Mouse (Mus musculus) liver, embryonic 16.5 days (tissue): ENCODE results near the gene F2rl3. TPM values are rescaled to one million over a fixed set of nuclear protein-coding genes. Genes with fewer than 3 reads are reported as not detected.

Experiments used
- ATAC-seq: fragments of 200-750 bp; cut with Nextera tagmentation; 2 replicates; pipeline ENCODE4 v1.8.0; 2017; ENCODE audit warnings: low read depth, mild to moderate bottlenecking, moderate number of reproducible peaks, moderate library complexity
- H3K27ac ChIP-seq: fragments of 300-500 bp; sonication (generic); 2 replicates; pipeline ENCODE4 v1.5.1; 2014; ENCODE audit warnings: mild to moderate bottlenecking, low read length
- H3K27me3 ChIP-seq: fragments of 300-500 bp; sonication (generic); 2 replicates; pipeline ENCODE4 v1.6.1; 2014; ENCODE audit warnings: low read depth, low read length, mixed read lengths; ENCODE audit not compliant: control insufficient read depth, insufficient read depth
- H3K36me3 ChIP-seq: fragments of 300-500 bp; sonication (generic); 2 replicates; pipeline ENCODE4 v1.6.1; 2014; ENCODE audit warnings: mild to moderate bottlenecking; ENCODE audit not compliant: control insufficient read depth, insufficient read depth
- H3K4me1 ChIP-seq: fragments of 300-500 bp; sonication (generic); 2 replicates; pipeline ENCODE4 v1.6.1; 2014; ENCODE audit warnings: low read depth, low read length, mixed read lengths; ENCODE audit not compliant: control insufficient read depth
- H3K4me2 ChIP-seq: fragments of 300-500 bp; sonication (generic); 2 replicates; pipeline ENCODE4 v1.6.1; 2014; ENCODE audit warnings: low read depth, low read length, mixed read lengths
- H3K4me3 ChIP-seq: fragments of 300-500 bp; sonication (generic); 2 replicates; pipeline ENCODE4 v1.5.1; 2014; ENCODE audit warnings: low read depth, mild to moderate bottlenecking, low read length
- H3K9ac ChIP-seq: fragments of 300-500 bp; sonication (generic); 2 replicates; pipeline ENCODE4 v1.6.1; 2014; ENCODE audit warnings: low read depth, low read length
- H3K9me3 ChIP-seq: fragments of 300-500 bp; sonication (generic); replicated peaks from 2 replicates; pipeline ENCODE4 v1.6.1; 2016; ENCODE audit warnings: low read length; ENCODE audit not compliant: control insufficient read depth
- WGBS: fragments of 180-500 bp; shearing (Covaris S2); extraction: QIAGEN DNeasy Blood & Tissue Kit; methylation state at CpG from one replicate; pipeline ENCODE4 v1.1.7; 2014; ENCODE audit not compliant: insufficient replicate concordance; 5-methylcytosine and 5-hydroxymethylcytosine counted together
- polyA plus RNA-seq: library from polyadenylated mRNA; unstranded; fragments of >200 nt; fragmentation: Nextera tagmentation; extraction: Ambion mirVana; gene quantifications from 2 replicates; pipeline ENCODE4 v1.2.1, GENCODE M21; 2015

Gene F2rl3
- polyA plus RNA-seq, 1 experiment from 2014 or later, result 2.6 TPM

DNA sequence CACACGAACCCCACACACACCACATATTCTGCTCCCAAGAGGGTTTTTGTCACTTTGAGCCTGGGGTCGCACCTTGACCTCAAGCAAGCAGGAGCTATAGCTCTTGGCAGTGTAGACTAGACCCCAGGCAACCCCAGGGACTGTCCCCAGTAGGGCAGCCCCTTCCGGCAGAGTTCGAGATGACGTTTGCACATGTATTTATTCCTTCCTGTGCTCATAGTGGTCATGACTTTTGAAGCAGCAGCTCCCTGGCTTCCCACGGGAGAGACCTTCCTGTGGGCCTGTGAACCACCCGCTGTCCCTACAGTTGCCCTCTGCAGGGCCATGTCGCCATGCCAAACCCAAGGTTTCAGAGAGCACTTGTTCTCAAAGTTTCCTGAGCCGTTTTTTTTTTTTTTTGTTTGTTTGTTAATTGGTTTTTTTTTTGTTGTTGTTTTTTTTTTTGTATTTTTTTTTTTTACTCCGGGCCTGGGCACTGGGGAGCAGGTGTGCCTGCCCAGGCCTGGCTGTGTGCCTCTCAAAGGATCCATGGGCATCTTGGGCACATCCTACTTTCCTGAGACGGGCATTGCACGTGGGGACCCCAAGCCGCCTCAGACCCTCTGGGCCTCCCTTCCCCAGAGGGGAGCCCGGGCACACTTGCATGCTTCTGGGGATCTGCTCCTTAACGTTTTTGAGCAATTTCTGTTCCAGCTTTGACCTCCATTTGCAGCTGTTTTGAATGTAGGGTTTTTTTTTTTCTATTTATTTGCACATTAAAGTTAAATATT lies 4.1 kb upstream of the F2rl3 start:
- no peak overlapping the region for H3K27ac ChIP-seq
- H3K9me3 ChIP-seq, result no peaks in the 10 kb centered on the region
- H3K27me3 ChIP-seq, result no peaks in the 10 kb centered on the region
- H3K36me3 ChIP-seq, result peaks cover 10% of the 10 kb centered on the region
- 71% methylated on average over 15 of the region's 15 CpGs for WGBS
- H3K4me1 ChIP-seq, result no peaks in the 10 kb centered on the region
- ATAC-seq, result no peak
- no peak overlapping the region for H3K9ac ChIP-seq
- no peak overlapping the region for H3K4me3 ChIP-seq
- H3K4me2 ChIP-seq, result no peak overlapping the region

DNA sequence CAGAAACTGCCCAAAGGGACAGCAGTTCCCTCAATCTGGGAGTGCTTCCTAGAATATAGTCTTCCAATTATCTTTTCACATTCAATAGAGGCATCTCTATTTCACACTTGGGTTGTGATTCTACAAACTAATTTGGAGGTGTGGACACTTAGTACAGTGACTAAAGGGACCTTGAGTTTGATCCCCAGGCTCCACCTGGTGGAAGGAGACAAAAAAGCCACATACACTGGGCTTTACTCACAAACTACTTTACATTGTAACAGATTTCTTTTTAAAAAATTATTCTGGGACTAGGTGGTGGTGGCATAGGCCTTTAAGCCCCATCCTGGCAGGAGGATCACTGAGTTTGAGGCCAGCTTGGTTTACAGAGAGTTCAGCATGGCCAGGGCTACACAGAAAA lies 3.4 kb upstream of the F2rl3 start:
- no peak overlapping the region for H3K4me3 ChIP-seq
- H3K4me2 ChIP-seq, result no peak overlapping the region
- peaks cover 10% of the 10 kb centered on the region for H3K36me3 ChIP-seq
- no peak overlapping the region for H3K9ac ChIP-seq
- H3K27me3 ChIP-seq, result no peaks in the 10 kb centered on the region
- no peaks in the 10 kb centered on the region for H3K9me3 ChIP-seq
- H3K4me1 ChIP-seq, result no peaks in the 10 kb centered on the region
- H3K27ac ChIP-seq, result no peak overlapping the region
- ATAC-seq, result no peak

DNA sequence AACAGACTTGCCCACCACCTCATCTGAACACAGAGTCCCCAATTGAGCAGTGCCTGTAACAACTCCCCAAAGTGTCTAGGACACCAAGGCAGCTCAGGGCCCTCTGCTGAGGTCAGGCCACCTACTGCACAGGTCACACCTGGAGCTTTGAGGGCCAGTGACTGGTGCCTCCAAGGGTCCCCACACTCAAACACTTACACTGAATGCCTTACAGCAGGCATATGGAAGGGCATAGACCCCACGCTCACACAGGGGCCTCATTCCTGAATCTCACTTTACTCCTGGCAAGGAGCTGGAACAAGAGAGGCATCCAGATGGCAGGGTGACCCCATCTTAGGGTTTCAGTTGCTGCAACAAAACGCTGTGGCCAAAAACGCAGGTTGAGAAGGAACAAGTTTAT lies 1.5 kb upstream of the F2rl3 start:
- H3K27me3 ChIP-seq, result no peaks in the 10 kb centered on the region
- H3K4me2 ChIP-seq, result no peak overlapping the region
- no peak overlapping the region for H3K9ac ChIP-seq
- no peak overlapping the region for H3K27ac ChIP-seq
- 63% methylated on average over 3 of the region's 3 CpGs for WGBS
- H3K4me1 ChIP-seq, result no peaks in the 10 kb centered on the region
- ATAC-seq, result no peak
- peaks cover 5% of the 10 kb centered on the region for H3K36me3 ChIP-seq
- H3K9me3 ChIP-seq, result no peaks in the 10 kb centered on the region
- H3K4me3 ChIP-seq, result no peak overlapping the region

DNA sequence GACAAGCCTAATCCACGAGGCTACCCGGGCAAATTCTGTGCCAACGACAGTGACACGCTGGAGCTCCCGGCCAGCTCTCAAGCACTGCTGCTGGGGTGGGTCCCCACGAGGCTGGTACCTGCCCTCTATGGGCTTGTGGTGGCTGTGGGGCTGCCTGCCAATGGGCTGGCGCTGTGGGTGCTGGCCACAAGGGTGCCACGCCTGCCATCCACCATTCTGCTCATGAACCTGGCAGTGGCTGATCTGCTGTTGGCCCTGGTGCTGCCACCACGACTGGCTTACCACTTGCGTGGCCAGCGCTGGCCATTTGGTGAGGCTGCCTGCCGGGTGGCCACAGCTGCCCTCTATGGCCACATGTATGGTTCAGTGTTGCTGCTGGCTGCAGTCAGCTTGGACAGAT lies 626 bp downstream of the F2rl3 start:
- no peaks in the 10 kb centered on the region for H3K4me1 ChIP-seq
- no peak overlapping the region for H3K27ac ChIP-seq
- 53% methylated on average over 12 of the region's 12 CpGs for WGBS
- peaks cover 2% of the 10 kb centered on the region for H3K36me3 ChIP-seq
- no peaks in the 10 kb centered on the region for H3K9me3 ChIP-seq
- no peak overlapping the region for H3K4me2 ChIP-seq
- no peaks in the 10 kb centered on the region for H3K27me3 ChIP-seq
- no peak overlapping the region for H3K9ac ChIP-seq
- ATAC-seq, result no peak
- H3K4me3 ChIP-seq, result no peak overlapping the region

DNA sequence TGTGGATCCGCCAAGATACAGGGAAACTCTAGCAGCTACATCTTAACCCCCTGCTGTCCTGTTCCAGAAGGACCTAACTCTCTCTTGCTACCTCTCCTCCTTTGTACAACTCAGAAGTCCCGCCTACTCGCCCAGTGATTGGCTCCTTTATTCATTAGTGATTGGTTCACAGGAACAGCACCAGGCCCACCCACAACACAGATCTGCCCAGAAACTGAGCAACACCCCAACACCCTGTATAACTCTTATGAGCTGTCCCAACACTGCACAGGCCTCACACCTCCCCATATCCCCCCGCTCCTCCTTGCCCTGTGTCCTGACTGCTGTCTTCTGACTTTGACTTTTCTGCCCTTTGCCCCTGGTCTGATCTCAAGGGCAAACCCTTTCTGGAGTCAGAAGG lies 4.0 kb downstream of the F2rl3 start:
- Histone ChIP-seq H3K4me1 (no peaks in the 10 kb centered on the region), H3K9ac (no peak overlapping the region), H3K4me2 (no peak overlapping the region), H3K27me3 (no peaks in the 10 kb centered on the region), H3K36me3 (no peaks in the 10 kb centered on the region), H3K4me3 (no peak overlapping the region), H3K27ac (no peak overlapping the region), H3K9me3 (no peaks in the 10 kb centered on the region)
- 56% methylated on average over 4 of the region's 4 CpGs for WGBS
- ATAC-seq, result no peak

DNA sequence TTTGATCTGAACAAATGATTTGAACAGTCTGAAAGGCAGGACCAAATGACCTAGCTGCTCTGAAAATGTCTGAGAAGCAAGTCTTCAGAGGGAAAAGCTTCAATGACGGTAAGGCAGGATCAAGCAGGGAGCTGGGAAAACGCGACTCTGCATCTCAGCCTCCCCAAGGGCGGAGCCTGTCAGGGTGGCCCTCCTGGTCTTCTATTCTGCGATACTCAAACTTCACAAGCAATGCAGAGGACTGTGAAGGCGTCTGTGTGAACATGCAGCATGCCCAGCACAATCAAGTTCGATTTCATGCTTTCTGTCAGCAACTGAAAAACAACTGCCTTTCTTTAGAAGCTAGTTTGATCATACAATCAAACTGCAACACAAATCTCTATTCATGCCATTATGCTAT lies 5.1 kb downstream of the F2rl3 start:
- H3K9me3 ChIP-seq, result no peaks in the 10 kb centered on the region
- H3K9ac ChIP-seq, result no peak overlapping the region
- H3K27ac ChIP-seq, result no peak overlapping the region
- H3K4me1 ChIP-seq, result no peaks in the 10 kb centered on the region
- H3K36me3 ChIP-seq, result no peaks in the 10 kb centered on the region
- H3K4me2 ChIP-seq, result no peak overlapping the region
- WGBS, result 47% methylated on average over 7 of the region's 7 CpGs
- no peaks in the 10 kb centered on the region for H3K27me3 ChIP-seq
- no peak for ATAC-seq
- H3K4me3 ChIP-seq, result no peak overlapping the region

DNA sequence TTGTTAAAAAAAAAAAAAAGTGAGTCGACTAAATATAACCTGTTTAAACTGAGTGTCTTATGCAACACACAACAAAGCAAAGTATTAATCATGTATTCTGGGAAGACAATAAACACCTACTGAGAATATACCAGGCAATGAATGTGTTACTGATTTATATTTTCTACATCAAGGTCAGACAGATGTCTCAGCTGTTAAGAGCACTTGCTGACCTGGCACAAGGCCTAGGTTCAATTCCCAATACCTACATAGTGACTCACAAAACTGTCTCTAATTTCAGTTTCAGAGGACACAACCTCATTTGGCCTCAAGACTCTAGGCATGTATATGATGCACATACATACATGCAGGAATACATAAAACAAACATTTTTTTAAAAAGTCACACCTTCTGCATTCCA lies 16.1 kb downstream of the F2rl3 start:
- WGBS, result 50% methylated on average over 1 of the region's 1 CpGs
- H3K27ac ChIP-seq, result no peak overlapping the region
- H3K4me3 ChIP-seq, result no peak overlapping the region
- H3K9ac ChIP-seq, result no peak overlapping the region
- ATAC-seq, result no peak
- H3K36me3 ChIP-seq, result no peaks in the 10 kb centered on the region
- no peaks in the 10 kb centered on the region for H3K27me3 ChIP-seq
- H3K4me2 ChIP-seq, result no peak overlapping the region
- H3K4me1 ChIP-seq, result no peaks in the 10 kb centered on the region
- H3K9me3 ChIP-seq, result no peaks in the 10 kb centered on the region

DNA sequence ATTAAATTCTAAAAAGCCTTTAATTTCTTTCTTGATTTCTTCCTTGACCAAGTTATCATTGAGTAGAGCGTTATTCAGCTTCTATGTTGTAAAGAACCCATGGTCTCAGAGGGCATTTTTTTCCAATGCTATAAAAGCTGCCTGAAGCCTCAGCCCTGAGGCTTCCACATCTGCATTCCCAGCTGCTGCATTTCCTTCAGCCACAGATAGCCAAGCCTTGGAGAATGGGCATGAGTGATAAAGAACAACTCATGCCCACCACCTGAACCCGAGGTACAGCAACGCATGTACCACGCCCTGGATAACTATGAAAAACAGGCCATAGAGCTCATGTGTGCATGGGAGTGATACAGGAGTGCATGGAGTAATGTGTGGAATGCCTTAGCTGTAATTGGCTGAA lies 19.0 kb downstream of the F2rl3 start:
- Histone ChIP-seq H3K27ac (no peak overlapping the region), H3K36me3 (no peaks in the 10 kb centered on the region), H3K4me3 (no peak overlapping the region), H3K4me2 (no peak overlapping the region), H3K4me1 (no peaks in the 10 kb centered on the region), H3K9me3 (no peaks in the 10 kb centered on the region), H3K9ac (no peak overlapping the region), H3K27me3 (no peaks in the 10 kb centered on the region)
- ATAC-seq, result no peak
- WGBS, result 77% methylated on average over 4 of the region's 4 CpGs

DNA sequence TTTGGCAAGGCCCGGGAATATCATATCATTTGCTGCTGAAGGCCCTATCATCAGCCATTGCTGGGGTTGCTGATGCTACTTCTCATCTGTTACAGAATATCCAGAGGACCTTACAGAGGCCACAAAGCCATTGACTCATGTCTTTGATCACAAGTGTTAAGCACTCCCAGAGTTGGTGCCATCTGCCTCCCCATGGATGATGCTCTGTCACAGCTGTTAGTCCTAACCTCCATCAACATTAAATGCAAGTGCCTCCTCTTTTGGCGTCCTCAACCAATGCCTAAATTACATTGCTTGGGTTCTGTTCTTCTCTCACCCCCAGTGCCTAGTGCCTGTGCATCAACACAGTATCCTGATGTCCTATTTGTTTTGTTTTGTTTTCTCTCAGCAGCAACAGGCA lies 39.9 kb downstream of the F2rl3 start:
- H3K27ac ChIP-seq, result no peak overlapping the region
- no peaks in the 10 kb centered on the region for H3K36me3 ChIP-seq
- no peak overlapping the region for H3K9ac ChIP-seq
- no peak overlapping the region for H3K4me2 ChIP-seq
- no peak for ATAC-seq
- no peak overlapping the region for H3K4me3 ChIP-seq
- WGBS, result 49% methylated on average over 2 of the region's 2 CpGs
- H3K27me3 ChIP-seq, result no peaks in the 10 kb centered on the region
- H3K4me1 ChIP-seq, result no peaks in the 10 kb centered on the region
- no peaks in the 10 kb centered on the region for H3K9me3 ChIP-seq
